Mouse (Mus musculus): ENCODE measurements around the gene Tmem106a. TPM values are rescaled to one million over a fixed set of nuclear protein-coding genes. Genes with fewer than 3 reads are reported as not detected.
"Not testable (repeated sequence)": the region's sequence is repeated elsewhere in the genome, so short reads cannot be mapped to it uniquely, and the experiment has no call there.

Tmem106a gene
- polyA plus RNA-seq, 1 experiment from 2014 or later = 3.4 TPM

GRCm38 (mm10) chr11:101620022-101620655 is 38.1 kb downstream of the Tmem106a start:
- H3K9ac ChIP-seq (ENCODE audit: low read depth, low read length); H3K27ac ChIP-seq (ENCODE audit: low read depth, low read length); H3K4me3 ChIP-seq (ENCODE audit: low read depth, low read length); ATAC-seq (ENCODE audit: low FRiP score); H3K36me3 ChIP-seq (ENCODE audit: control insufficient read depth, insufficient read depth, low read length); H3K4me1 ChIP-seq (replicated peaks; ENCODE audit: control insufficient read depth, insufficient read depth, low read length); H3K4me2 ChIP-seq (replicated peaks; ENCODE audit: low read depth, low read length); DNase-seq (ENCODE audit: low spot score); H3K27me3 ChIP-seq (ENCODE audit: control insufficient read depth, insufficient read depth, low read length); H3K9me3 ChIP-seq (ENCODE audit: control insufficient read depth, low read length): not testable (repeated sequence)
- 87% methylated on average over 11 of the region's 11 CpGs for WGBS

- peak overlapping the region; percentile 91 for H3K27ac ChIP-seq (ENCODE audit: low read depth, low read length)
- H3K4me3 ChIP-seq (ENCODE audit: low read depth, low read length) = peak overlapping the region; percentile 30
These were observed 44.6 kb downstream of the Tmem106a start for GRCm38 (mm10) chr11:101626649-101626994.

GRCm38 (mm10) chr11:101626995-101627856 is 45.2 kb downstream of the Tmem106a start, which contains the start of gene Rdm1:
Gene Rdm1, plus strand, starts transcription at chr11:101627195.
- Histone ChIP-seq H3K36me3 (ENCODE audit: control insufficient read depth, insufficient read depth, low read length) (no peaks in the 10 kb centered on the region), H3K9me3 (ENCODE audit: control insufficient read depth, low read length) (no peaks in the 10 kb centered on the region), H3K4me2 (replicated peaks; ENCODE audit: low read depth, low read length) (peak within 1 kb of the TSS; percentile 90), H3K9ac (ENCODE audit: low read depth, low read length) (peak within 1 kb of the TSS; percentile 74), H3K4me3 (ENCODE audit: low read depth, low read length) (peak within 1 kb of the TSS; percentile 51), H3K27me3 (ENCODE audit: control insufficient read depth, insufficient read depth, low read length) (no peaks in the 10 kb centered on the region), H3K27ac (ENCODE audit: low read depth, low read length) (peak within 1 kb of the TSS; percentile 94), H3K4me1 (replicated peaks; ENCODE audit: control insufficient read depth, insufficient read depth, low read length) (no peaks in the 10 kb centered on the region)
- ATAC-seq (ENCODE audit: low FRiP score) (peak; percentile 93), DNase-seq (ENCODE audit: low spot score) (peak; percentile 86)
- WGBS = under 1% methylated on average over 32 of the region's 34 CpGs

More at GRCm38 (mm10) chr11:101626649-101626994, 44.6 kb downstream of the Tmem106a start:
- WGBS = 6% methylated on average over 8 of the region's 8 CpGs
- peak; percentile 39 for ATAC-seq (ENCODE audit: low FRiP score)
- Histone ChIP-seq H3K4me2 (replicated peaks; ENCODE audit: low read depth, low read length) (peak overlapping the region; percentile 56), H3K4me1 (replicated peaks; ENCODE audit: control insufficient read depth, insufficient read depth, low read length) (no peaks in the 10 kb centered on the region), H3K9me3 (ENCODE audit: control insufficient read depth, low read length) (no peaks in the 10 kb centered on the region), H3K27me3 (ENCODE audit: control insufficient read depth, insufficient read depth, low read length) (no peaks in the 10 kb centered on the region), H3K9ac (ENCODE audit: low read depth, low read length) (peak overlapping the region; percentile 60), H3K36me3 (ENCODE audit: control insufficient read depth, insufficient read depth, low read length) (no peaks in the 10 kb centered on the region)
- DNase-seq (ENCODE audit: low spot score) = no peak

- H3K4me3 ChIP-seq (ENCODE audit: low read depth, low read length) = peak overlapping the region; percentile 51
- H3K27me3 ChIP-seq (ENCODE audit: control insufficient read depth, insufficient read depth, low read length) = no peaks in the 10 kb centered on the region
- H3K9ac ChIP-seq (ENCODE audit: low read depth, low read length) = peak overlapping the region; percentile 74
- no peaks in the 10 kb centered on the region for H3K9me3 ChIP-seq (ENCODE audit: control insufficient read depth, low read length)
- no peaks in the 10 kb centered on the region for H3K4me1 ChIP-seq (replicated peaks; ENCODE audit: control insufficient read depth, insufficient read depth, low read length)
- ATAC-seq (ENCODE audit: low FRiP score) (peak; percentile 52), DNase-seq (ENCODE audit: low spot score) (peak; percentile 94)
- H3K27ac ChIP-seq (ENCODE audit: low read depth, low read length) = peak overlapping the region; percentile 94
- H3K4me2 ChIP-seq (replicated peaks; ENCODE audit: low read depth, low read length) = peak overlapping the region; percentile 90
- H3K36me3 ChIP-seq (ENCODE audit: control insufficient read depth, insufficient read depth, low read length) = no peaks in the 10 kb centered on the region
- WGBS = under 1% methylated on average over 33 of the region's 33 CpGs
These were observed 46.0 kb downstream of the Tmem106a start for GRCm38 (mm10) chr11:101627857-101628559.

- H3K4me1 ChIP-seq (replicated peaks; ENCODE audit: control insufficient read depth, insufficient read depth, low read length); H3K27me3 ChIP-seq (ENCODE audit: control insufficient read depth, insufficient read depth, low read length); H3K9ac ChIP-seq (ENCODE audit: low read depth, low read length); H3K36me3 ChIP-seq (ENCODE audit: control insufficient read depth, insufficient read depth, low read length); H3K9me3 ChIP-seq (ENCODE audit: control insufficient read depth, low read length); DNase-seq (ENCODE audit: low spot score); H3K27ac ChIP-seq (ENCODE audit: low read depth, low read length); ATAC-seq (ENCODE audit: low FRiP score): not testable (repeated sequence)
- Histone ChIP-seq H3K4me3 (ENCODE audit: low read depth, low read length) (peak overlapping the region; percentile 51), H3K4me2 (replicated peaks; ENCODE audit: low read depth, low read length) (peak overlapping the region; percentile 90; the same call in 1 of the 2 replicates)
- 78% methylated on average over 4 of the region's 5 CpGs for whole genome bisulfite sequencing
These were observed 46.8 kb downstream of the Tmem106a start for GRCm38 (mm10) chr11:101628733-101629417.

GRCm38 (mm10) chr11:101635660-101636059 is 53.6 kb downstream of the Tmem106a start:
- no peak for DNase-seq (ENCODE audit: low spot score)
- no peak overlapping the region for H3K4me2 ChIP-seq (replicated peaks; ENCODE audit: low read depth, low read length)
- no peaks in the 10 kb centered on the region for H3K4me1 ChIP-seq (replicated peaks; ENCODE audit: control insufficient read depth, insufficient read depth, low read length)
- no peak overlapping the region for H3K4me3 ChIP-seq (ENCODE audit: low read depth, low read length)
- no peak for ATAC-seq (ENCODE audit: low FRiP score)
- H3K27me3 ChIP-seq (ENCODE audit: control insufficient read depth, insufficient read depth, low read length) = no peaks in the 10 kb centered on the region
- no peak overlapping the region for H3K27ac ChIP-seq (ENCODE audit: low read depth, low read length)
- WGBS = 77% methylated on average over 10 of the region's 10 CpGs
- no peaks in the 10 kb centered on the region for H3K36me3 ChIP-seq (ENCODE audit: control insufficient read depth, insufficient read depth, low read length)
- no peaks in the 10 kb centered on the region for H3K9me3 ChIP-seq (ENCODE audit: control insufficient read depth, low read length)
- H3K9ac ChIP-seq (ENCODE audit: low read depth, low read length) = no peak overlapping the region

GRCm38 (mm10) chr11:101639761-101640160 is 57.7 kb downstream of the Tmem106a start:
- no peaks in the 10 kb centered on the region for H3K9me3 ChIP-seq (ENCODE audit: control insufficient read depth, low read length)
- no peaks in the 10 kb centered on the region for H3K36me3 ChIP-seq (ENCODE audit: control insufficient read depth, insufficient read depth, low read length)
- H3K9ac ChIP-seq (ENCODE audit: low read depth, low read length) = no peak overlapping the region
- DNase-seq (ENCODE audit: low spot score) (no peak), ATAC-seq (ENCODE audit: low FRiP score) (no peak)
- H3K4me1 ChIP-seq (replicated peaks; ENCODE audit: control insufficient read depth, insufficient read depth, low read length) = no peaks in the 10 kb centered on the region
- H3K4me3 ChIP-seq (ENCODE audit: low read depth, low read length) = no peak overlapping the region
- H3K27me3 ChIP-seq (ENCODE audit: control insufficient read depth, insufficient read depth, low read length) = no peaks in the 10 kb centered on the region
- 95% methylated on average over 4 of the region's 4 CpGs for WGBS
- H3K4me2 ChIP-seq (replicated peaks; ENCODE audit: low read depth, low read length) = no peak overlapping the region
- no peak overlapping the region for H3K27ac ChIP-seq (ENCODE audit: low read depth, low read length)
